Mouse (Mus musculus) bone marrow, adult 2 months (tissue): ENCODE data around the gene Zswim3.

Experiments used
- CTCF ChIP-seq: fragments of 200-500 bp; IDR thresholded peaks from 2 replicates; pipeline ENCODE4 v1.5.1; 2011; ENCODE audit warnings: low read length, control low read depth; ENCODE audit not compliant: control insufficient read depth, insufficient read depth
- POLR2A ChIP-seq: fragments of 200-500 bp; IDR thresholded peaks from 2 replicates; pipeline ENCODE4 v1.6.1; 2011; ENCODE audit warnings: low read depth, mild to moderate bottlenecking, control low read depth, low read length, borderline replicate concordance; ENCODE audit not compliant: control insufficient read depth

DNA sequence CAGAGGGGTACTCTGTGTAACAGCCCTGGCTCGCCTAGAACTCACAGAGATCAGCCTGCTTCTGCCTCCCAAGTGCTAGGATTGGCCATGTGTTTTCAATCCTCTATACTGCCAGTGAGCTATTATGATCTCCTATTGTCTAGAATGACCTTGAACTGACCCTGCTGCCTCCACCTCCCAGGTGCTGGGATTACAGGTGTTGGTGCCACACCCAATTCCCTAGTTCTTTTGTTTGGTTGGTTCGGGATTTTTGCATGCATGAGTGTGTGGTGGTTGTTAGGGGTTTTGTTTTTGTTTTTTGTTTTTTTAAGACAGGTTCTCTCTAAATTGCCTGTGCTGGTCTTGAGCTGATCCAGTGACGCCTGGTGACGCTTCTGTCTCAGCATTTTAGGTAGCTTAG lies 19.1 kb downstream of the Zswim3 start:
- TF ChIP-seq POLR2A (no peak), CTCF (no peak)
